Mouse (Mus musculus): ENCODE measurements around the gene Glb1l3. TPM values are rescaled to one million over a fixed set of nuclear protein-coding genes. Genes with fewer than 3 reads are reported as not detected.
A peak's percentile ranks its signal among the peaks of the same experiment; 100 is the strongest.

Glb1l3 gene
- total RNA-seq, 2 experiments from 2014 or later, result not detected

DNA sequence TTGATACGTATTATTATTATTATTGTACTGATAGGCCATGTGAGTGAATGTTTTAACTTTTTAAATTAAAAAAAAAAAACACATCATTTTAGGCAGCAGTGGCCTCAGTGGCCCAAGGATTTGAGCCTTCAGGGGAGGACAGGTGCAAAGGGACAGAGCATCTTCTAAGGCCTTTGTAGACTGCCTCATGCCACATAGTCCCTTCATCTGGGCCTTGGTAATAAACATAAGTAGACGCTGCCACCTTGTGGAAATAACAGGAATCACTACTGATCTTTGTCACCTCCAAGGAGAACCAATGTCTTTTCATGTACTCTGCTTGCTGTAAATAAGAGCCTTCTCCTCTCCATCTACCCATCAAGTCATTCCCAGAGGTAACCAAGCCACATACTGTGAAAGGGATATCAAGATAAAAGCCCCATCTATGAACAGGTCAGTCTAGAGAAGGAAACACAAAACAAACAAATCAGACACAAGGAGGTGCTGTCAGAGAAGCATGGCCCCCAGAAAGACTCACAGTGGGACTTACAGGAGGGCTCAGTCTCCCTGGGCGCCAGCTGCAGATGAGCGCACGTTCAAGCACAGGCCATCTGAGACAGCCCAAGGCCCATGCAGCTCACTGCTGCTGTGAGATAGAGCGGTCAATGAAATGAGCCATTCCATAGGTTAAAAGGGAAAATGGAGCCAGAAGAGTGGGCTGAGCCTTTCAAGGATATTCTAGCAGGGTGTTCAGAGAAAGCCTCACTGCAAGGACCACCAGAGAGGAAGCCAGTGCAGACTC is 84.4 kb downstream of the Glb1l3 start:
- peak; percentile 46 to 64 for DNase-seq (ENCODE audit: low spot score in 2 of 2)
- H3K27ac ChIP-seq, result no peak overlapping the region
- peak; percentile 89 for TF ChIP-seq CTCF (conservative IDR thresholded peaks at IDR 0.05)
- no peak overlapping the region for H3K4me3 ChIP-seq

DNA sequence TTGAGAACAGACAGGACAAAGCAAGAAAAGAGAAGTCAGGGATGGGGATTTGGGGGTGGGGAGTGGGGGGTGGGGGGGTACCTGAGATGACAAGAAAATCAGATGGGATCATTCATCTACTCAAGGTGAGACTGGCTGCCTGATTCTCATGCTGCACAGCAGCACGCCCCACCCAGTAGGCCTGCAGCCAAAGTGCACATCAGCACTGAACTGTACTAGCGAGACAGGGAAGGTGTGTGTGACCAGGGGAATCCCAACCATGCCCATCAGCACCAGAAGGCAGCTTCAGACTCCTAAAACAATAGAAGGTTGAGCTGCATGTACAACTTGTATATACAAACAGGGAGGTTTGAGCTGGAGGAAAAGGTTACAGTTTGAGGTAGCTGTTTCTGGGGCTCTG is 85.0 kb downstream of the Glb1l3 start:
- Histone ChIP-seq H3K4me3 (no peak overlapping the region), H3K27ac (no peak overlapping the region)
- no peak for DNase-seq (ENCODE audit: low spot score in 2 of 2)
- TF ChIP-seq CTCF (conservative IDR thresholded peaks at IDR 0.05), result no peak

DNA sequence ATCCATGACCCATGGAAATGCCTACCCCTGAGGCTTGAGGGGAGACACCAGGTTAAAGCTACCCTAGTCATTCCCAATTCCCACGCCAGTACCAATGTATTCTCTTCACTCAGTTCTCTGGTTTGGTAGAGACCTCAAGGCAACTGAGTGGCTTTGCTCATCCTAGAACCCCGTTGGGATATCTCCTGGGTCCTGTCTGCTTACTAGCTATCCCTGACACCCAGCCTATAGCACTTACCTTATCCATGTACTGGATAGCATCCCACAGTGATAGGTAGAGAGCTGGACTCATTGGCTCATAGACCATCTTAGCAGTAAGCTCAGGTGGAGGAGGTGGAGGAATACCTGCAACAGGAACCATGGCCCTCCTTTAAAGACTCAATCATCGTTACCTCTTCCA is 92.5 kb downstream of the Glb1l3 start:
- no peak overlapping the region for H3K4me3 ChIP-seq
- TF ChIP-seq CTCF (conservative IDR thresholded peaks at IDR 0.05), result no peak
- no peak overlapping the region for H3K27ac ChIP-seq
- no peak for DNase-seq (ENCODE audit: low spot score in 2 of 2)

Other genes with a start within 250 kb of the Glb1l3 start
- 100 to 1,000 TPM; 254 to 273 TPM for gene B3gat1, start 127.2 kb downstream of the Glb1l3 start, total RNA-seq (2021)
- gene Glb1l2, start 54.4 kb downstream of the Glb1l3 start, total RNA-seq (2021), result under 1 TPM; 0.49 to 0.69 TPM
- not detected for gene Gm1110, start 62.2 kb upstream of the Glb1l3 start, total RNA-seq (2021)
- gene Acad8, start 138.7 kb upstream of the Glb1l3 start, total RNA-seq (2021), result 10 to 100 TPM; 37.6 to 40.7 TPM
- gene Thyn1, start 138.8 kb upstream of the Glb1l3 start, total RNA-seq (2021), result 100 to 1,000 TPM in 1 of 2 experiments, 10 to 100 TPM in 1; 98.7 to 107 TPM
- 100 to 1,000 TPM; 106 to 111 TPM for gene Vps26b, start 169.2 kb upstream of the Glb1l3 start, total RNA-seq (2021)
- 10 to 100 TPM; 18.8 to 19.6 TPM for gene Ncapd3, start 169.3 kb upstream of the Glb1l3 start, total RNA-seq (2021)